Mouse (Mus musculus) spleen, adult 2 months (tissue): ENCODE measurements around the gene Ppm1h. TPM values are rescaled to one million over a fixed set of nuclear protein-coding genes. Genes with fewer than 3 reads are reported as not detected.
A peak's percentile ranks its signal among the peaks of the same experiment; 100 is the strongest.

Source experiments
- DNase-seq, 2 experiments: peaks; one replicate each; pipeline versions ENCODE4 v3.0.0 to v3.0.0-alpha.2; 2012 to 2021; ENCODE audit warnings: low spot score in 2 of 2, low read depth in 1 of 2
- H3K27ac ChIP-seq: fragments of 200-500 bp; 2 replicates; pipeline ENCODE4 v1.5.1; 2012; ENCODE audit warnings: low read length, inconsistent platforms; ENCODE audit not compliant: insufficient read depth
- H3K27me3 ChIP-seq: fragments of 200-500 bp; 2 replicates; pipeline ENCODE4 v1.6.1; 2012; ENCODE audit warnings: mild to moderate bottlenecking, moderate library complexity, low read length, inconsistent platforms; ENCODE audit not compliant: control insufficient read depth, insufficient read depth
- H3K36me3 ChIP-seq: fragments of 200-500 bp; 2 replicates; pipeline ENCODE4 v1.6.1; 2012; ENCODE audit warnings: mild to moderate bottlenecking, low read length, inconsistent platforms; ENCODE audit not compliant: control insufficient read depth, insufficient read depth
- H3K4me1 ChIP-seq: fragments of 200-500 bp; 2 replicates; pipeline ENCODE4 v1.6.1; 2011; ENCODE audit warnings: inconsistent platforms; ENCODE audit not compliant: control insufficient read depth, insufficient read depth, insufficient read length
- H3K4me3 ChIP-seq: fragments of 200-500 bp; 2 replicates; pipeline ENCODE4 v1.5.1; 2011; ENCODE audit warnings: mild to moderate bottlenecking, inconsistent platforms; ENCODE audit not compliant: insufficient read depth, insufficient read length; ENCODE audit errors: extremely low read depth
- CTCF ChIP-seq: fragments of 200-500 bp; IDR thresholded peaks from 2 replicates; pipeline ENCODE4 v1.5.1; 2011; ENCODE audit warnings: mild to moderate bottlenecking, inconsistent platforms; ENCODE audit not compliant: insufficient read depth, insufficient read length, insufficient replicate concordance; ENCODE audit errors: extremely low read depth
- POLR2A ChIP-seq: fragments of 200-500 bp; IDR thresholded peaks from 2 replicates; pipeline ENCODE4 v1.6.1; 2011; ENCODE audit warnings: low read depth, low read length, inconsistent platforms
- WGBS: fragments of 180-500 bp; shearing (Covaris S2); methylation state at CpG from one replicate; pipeline ENCODE4 v1.1.7; 2018; 5-methylcytosine and 5-hydroxymethylcytosine counted together
- polyA plus RNA-seq: library from polyadenylated mRNA; depleted of rRNA; stranded (reverse); fragments of >200 nt; gene quantifications from 2 replicates; pipeline ENCODE4 v1.2.3, GENCODE M21; 2012

Gene Ppm1h
- polyA plus RNA-seq, 1 experiment = 9.7 TPM

GRCm38 (mm10) chr10:122805866-122806265 is 127.3 kb downstream of the Ppm1h start:
- DNase-seq = no peak
- WGBS = 50% methylated on average over 2 of the region's 2 CpGs
- H3K27me3 ChIP-seq = no peaks in the 10 kb centered on the region
- TF ChIP-seq POLR2A (no peak), CTCF (no peak)
- H3K4me3 ChIP-seq = no peak overlapping the region
- no peaks in the 10 kb centered on the region for H3K36me3 ChIP-seq
- peak overlapping the region; percentile 53 for H3K27ac ChIP-seq
- H3K4me1 ChIP-seq = peaks cover 3% of the 10 kb centered on the region

- H3K4me3 ChIP-seq = no peak overlapping the region
- H3K27ac ChIP-seq = no peak overlapping the region
- WGBS = 30% methylated on average over 9 of the region's 9 CpGs
- DNase-seq = peak; percentile 65 to 77
- no peaks in the 10 kb centered on the region; the same call in 1 of the 2 replicates for H3K4me1 ChIP-seq
- no peak for TF ChIP-seq POLR2A
- TF ChIP-seq CTCF = peak; percentile 49; the same call in 1 of the 2 replicates
- no peaks in the 10 kb centered on the region for H3K27me3 ChIP-seq
- H3K36me3 ChIP-seq = no peaks in the 10 kb centered on the region
Observed at GRCm38 (mm10) chr10:122807127-122808105, 128.9 kb downstream of the Ppm1h start.

GRCm38 (mm10) chr10:122808186-122808585 is 129.6 kb downstream of the Ppm1h start:
- TF ChIP-seq POLR2A = no peak
- no peak for TF ChIP-seq CTCF
- no peak for DNase-seq
- WGBS = 79% methylated on average over 4 of the region's 4 CpGs

GRCm38 (mm10) chr10:122809851-122810250 is 131.3 kb downstream of the Ppm1h start:
- H3K4me1 ChIP-seq = no peaks in the 10 kb centered on the region; the same call in 1 of the 2 replicates
- H3K27me3 ChIP-seq = no peaks in the 10 kb centered on the region
- TF ChIP-seq CTCF = no peak
- no peak for TF ChIP-seq POLR2A
- H3K36me3 ChIP-seq = no peaks in the 10 kb centered on the region
- H3K27ac ChIP-seq = no peak overlapping the region
- 92% methylated on average over 8 of the region's 8 CpGs for WGBS
- H3K4me3 ChIP-seq = no peak overlapping the region
- DNase-seq = no peak

More at GRCm38 (mm10) chr10:122808186-122808585, 129.6 kb downstream of the Ppm1h start:
- Histone ChIP-seq H3K27me3 (no peaks in the 10 kb centered on the region), H3K36me3 (no peaks in the 10 kb centered on the region), H3K4me3 (no peak overlapping the region), H3K4me1 (no peaks in the 10 kb centered on the region; the same call in 1 of the 2 replicates), H3K27ac (no peak overlapping the region)

GRCm38 (mm10) chr10:122815094-122815493 is 136.5 kb downstream of the Ppm1h start:
- 3% methylated on average over 14 of the region's 14 CpGs for WGBS
- peak overlapping the region; percentile 39; the same call in 1 of the 2 replicates for H3K4me3 ChIP-seq
- H3K36me3 ChIP-seq = no peaks in the 10 kb centered on the region
- peak in 1 of 2 experiments; percentile 76 for DNase-seq
- 0 out of 2 replicates have a peak overlapping the region, but pooled peaks have one; percentile 22 for H3K27ac ChIP-seq
- H3K4me1 ChIP-seq = no peaks in the 10 kb centered on the region; the same call in 1 of the 2 replicates
- TF ChIP-seq POLR2A = no peak
- no peak for TF ChIP-seq CTCF
- no peaks in the 10 kb centered on the region for H3K27me3 ChIP-seq

GRCm38 (mm10) chr10:122817741-122818140 is 139.2 kb downstream of the Ppm1h start:
- no peak for DNase-seq
- Histone ChIP-seq H3K36me3 (no peaks in the 10 kb centered on the region), H3K27ac (no peak overlapping the region), H3K4me3 (no peak overlapping the region), H3K27me3 (no peaks in the 10 kb centered on the region), H3K4me1 (no peaks in the 10 kb centered on the region; the same call in 1 of the 2 replicates)
- WGBS = 33% methylated on average over 8 of the region's 8 CpGs
- TF ChIP-seq CTCF (no peak), POLR2A (no peak)
